Mouse (Mus musculus): ENCODE data around the gene 0610010F05Rik.
A peak's percentile ranks its signal among the peaks of the same experiment; 100 is the strongest.

The 0610010F05Rik gene

DNA sequence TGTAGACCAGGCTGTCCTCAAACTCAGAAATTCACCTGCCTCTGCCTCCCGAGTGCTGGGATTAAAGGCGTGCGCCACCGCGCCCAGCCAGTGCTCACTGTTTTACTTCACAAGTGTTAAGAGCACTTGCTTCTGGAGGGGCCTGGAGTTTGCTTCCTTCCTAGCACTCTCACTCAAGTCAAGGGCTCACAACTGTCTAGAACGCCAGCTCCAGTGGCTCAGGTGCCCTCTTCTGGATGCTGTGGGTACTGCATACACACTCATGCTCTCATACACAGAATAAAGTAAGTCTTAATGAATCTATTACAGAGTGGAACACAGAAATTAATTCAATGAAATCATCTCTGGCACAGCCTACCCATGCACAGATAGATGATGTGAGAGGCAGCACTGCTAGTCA, 67.7 kb downstream of the 0610010F05Rik start:
- peak; percentile 70 for DNase-seq (ENCODE audit: low spot score)

DNA sequence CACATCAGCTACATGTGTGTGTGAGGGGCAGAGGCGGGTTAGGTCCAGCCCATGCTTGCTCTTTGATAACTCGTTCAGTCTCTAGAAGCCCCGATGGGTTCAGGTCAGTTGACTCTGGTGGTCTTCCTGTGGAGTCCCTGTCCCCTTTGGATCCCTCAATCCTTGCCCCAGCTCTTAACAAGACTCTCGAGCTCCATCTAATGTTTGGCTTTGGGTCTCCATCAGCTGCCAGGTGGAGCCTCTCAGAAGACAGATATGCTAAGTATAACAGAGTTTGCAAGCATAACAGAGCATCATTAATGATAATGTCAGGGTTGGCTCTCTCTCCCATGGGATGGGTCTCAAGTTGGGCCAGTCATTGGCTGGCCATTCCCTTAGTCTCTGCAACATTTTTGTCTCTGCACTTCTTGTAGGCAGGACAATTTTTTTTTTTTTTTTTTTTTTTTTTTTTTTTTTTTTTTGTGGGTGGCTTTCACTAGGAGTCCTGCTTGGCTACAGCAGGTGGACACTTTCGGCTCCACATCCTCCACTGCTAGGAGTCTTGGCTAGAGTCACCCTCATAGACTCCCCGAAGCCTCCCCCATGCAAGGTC, 76.3 kb downstream of the 0610010F05Rik start:
- DNase-seq (ENCODE audit: low spot score) = no peak

DNA sequence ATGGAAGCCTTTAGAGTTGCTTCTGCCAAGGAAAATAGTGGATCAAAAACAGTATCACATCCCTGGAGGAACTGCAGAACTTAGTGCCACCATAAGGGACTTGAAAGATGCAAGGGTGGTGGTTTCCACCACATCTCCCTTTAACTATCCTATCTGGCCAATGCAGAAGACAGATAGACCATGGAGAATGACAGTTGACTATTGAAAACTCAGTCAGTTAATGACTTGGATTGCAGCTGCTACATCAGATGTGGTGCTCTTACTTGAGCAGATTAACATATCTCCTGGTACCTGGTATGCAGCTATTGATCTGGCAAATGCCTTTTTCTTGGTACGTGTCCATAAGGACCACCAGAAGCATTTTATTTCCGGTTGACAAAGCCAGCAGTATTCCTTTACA, 96.0 kb downstream of the 0610010F05Rik start:
- DNase-seq (ENCODE audit: low spot score) = no peak

DNA sequence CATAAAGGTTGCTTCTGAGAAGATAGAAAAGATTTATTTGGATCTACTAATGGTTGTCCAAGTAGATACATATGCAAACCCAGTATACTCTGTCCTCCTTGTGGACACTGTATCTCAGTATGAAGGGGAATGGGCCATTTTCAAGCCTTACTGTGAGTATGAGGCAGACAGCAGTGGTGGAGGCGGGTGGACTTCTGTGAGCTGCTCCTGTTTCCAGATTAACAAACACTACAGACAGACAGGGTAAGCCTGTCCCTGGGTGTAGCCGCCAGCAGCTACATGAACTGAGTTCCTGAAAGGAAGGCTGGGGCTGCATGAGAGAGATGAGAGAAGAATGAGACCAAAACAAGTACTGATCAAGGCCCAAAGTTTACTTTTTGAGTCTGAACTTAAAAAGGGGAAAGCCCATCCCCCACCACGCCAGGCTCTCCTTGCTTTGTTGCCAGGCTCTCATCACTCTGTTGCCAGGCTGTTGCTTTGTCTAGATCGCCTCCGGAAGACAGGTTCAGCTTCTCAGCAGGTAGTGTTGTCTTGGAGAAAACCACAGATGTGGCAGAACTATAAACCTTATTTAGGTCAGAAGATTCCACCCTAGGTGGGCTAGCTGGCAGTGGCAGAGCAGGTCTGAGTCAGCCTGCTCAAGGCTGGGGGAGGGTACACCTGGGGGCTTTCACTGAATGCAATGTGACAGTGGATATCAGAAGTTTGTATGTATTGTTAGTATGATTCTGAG, 112.8 kb downstream of the 0610010F05Rik start, which contains the start of gene 1700093K21Rik:
1700093K21Rik (minus strand) TSS at position 683 of the 733 bp plus-strand sequence.
- DNase-seq (ENCODE audit: low spot score) = no peak

DNA sequence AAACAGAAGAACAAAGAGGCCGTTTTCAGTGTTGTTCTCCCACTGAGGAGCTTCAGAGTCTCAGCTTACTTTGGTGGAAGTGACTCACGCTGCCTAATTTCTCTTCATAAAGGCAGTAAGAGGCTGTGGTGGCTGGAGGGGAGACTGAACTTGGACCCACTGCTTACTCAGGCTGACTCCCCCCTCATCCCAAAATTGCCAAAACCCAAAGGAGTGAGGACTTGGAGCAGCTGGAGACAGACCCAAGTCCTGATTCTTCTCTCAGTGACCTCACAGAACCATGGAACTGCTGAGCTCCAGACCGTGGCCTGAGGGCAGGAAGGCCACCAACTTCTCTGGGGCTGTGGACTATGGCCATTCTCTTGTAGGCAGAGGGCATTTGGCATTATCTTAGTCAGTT, 114.5 kb downstream of the 0610010F05Rik start:
- DNase-seq (ENCODE audit: low spot score) = no peak

DNA sequence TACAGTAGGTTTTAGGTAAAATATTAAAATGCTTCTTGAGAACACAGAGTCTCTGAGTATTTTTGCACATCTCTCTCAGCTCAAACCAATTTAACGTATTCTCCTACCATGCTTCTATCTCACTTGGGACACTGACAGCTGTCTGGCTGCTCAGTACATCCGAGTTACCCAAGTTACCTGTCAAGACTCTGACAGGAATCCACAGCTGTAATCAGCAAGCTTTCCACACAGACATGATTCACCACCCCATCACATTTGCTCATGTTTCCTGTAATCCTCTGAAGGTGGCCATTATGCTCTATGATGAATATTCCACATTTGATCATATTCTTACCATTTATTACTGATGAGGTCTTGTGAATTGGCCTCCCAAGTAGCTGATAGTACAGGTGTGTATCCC, 118.1 kb downstream of the 0610010F05Rik start:
- DNase-seq (ENCODE audit: low spot score) = no peak
